Mouse (Mus musculus) heart, postnatal 14 days (tissue): ENCODE data around the gene Tatdn2. TPM values are rescaled to one million over a fixed set of nuclear protein-coding genes. Genes with fewer than 3 reads are reported as not detected.
"Not testable (repeated sequence)": the region's sequence is repeated elsewhere in the genome, so short reads cannot be mapped to it uniquely, and the experiment has no call there.

Experiments
- DNase-seq, 2 experiments: peaks; one replicate each; pipeline ENCODE4 v3.0.0; 2021 to 2022
- intact Hi-C: fragments of 180-260 bp; cut with DNase I; formaldehyde crosslinking; loops from one replicate; pipeline ENCODE4 v1.15.1; 2025
- total RNA-seq, 2 experiments: library from RNA; stranded (reverse); gene quantifications; 2 replicates each; pipeline ENCODE4 v1.2.3; 2021

Tatdn2 gene
- total RNA-seq, 2 experiments from 2014 or later: 60.0 to 63.2 TPM

DNA sequence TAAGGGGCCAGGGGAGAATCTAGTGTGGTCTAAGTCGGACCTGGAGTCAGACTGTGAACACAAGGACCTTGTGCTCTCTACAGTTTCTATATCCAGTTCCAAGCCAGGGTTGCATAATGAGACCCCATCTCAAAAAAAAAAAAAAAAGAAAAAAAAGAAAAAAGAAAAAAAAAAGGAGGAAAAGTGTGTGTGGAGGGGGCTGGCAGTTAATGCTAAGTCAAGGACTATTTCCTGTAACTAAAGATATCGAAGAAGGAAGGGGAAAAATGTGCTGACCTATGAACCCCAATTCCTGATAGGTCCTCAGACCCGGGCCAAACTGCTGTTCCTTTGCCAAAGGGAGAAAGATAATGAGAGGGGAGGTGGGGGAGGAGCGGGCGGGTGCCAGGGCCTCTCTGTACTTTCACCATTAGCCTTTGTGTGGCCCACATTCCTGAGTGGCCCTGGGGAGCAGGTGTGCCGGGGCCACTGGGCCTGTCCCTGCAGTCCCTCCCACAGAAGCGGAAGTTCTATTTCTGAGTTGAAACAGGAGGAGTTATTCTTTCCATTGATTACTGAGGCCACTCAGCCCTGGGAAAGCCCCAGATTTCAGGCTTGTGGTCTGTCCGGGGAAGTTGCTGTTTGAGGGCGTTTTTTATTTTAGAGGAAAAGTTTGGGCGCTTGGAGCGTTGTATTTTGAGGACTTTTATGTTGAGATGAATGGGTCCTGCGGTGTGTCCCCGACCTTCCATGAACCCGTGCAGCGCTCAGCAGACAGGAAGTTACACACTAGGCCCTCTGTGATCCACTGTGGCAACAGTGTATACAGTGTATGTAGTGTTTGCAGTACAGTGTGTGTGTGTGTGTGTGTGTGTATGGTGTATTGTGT is 28.3 kb upstream of the Tatdn2 start:
- intact Hi-C loops: no loop called here

DNA sequence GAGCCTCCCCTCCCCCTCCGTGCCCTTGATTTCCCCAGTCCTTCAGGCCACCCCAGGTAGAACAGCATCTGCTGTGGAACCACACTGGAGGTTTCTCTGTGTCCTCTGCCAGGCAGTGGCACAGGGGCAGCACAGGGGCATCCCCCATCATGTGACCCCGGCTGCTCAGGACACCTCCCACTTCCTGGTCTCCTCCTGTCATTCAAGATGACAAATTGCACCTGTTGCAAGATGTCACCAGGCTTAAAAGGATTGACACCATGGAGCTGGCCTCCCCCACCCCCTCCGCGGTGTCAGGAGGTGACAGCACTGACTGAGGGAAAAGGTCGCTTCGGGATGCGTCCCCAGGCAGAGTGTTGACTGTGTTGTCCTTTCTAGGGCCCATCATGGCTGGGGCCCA is 27.0 kb upstream of the Tatdn2 start:
- intact Hi-C loops: no loop called here
- DNase-seq: no peak

More for the DNA sequence above, 28.3 kb upstream of the Tatdn2 start:
- DNase-seq: peak; percentile 52 to 66

DNA sequence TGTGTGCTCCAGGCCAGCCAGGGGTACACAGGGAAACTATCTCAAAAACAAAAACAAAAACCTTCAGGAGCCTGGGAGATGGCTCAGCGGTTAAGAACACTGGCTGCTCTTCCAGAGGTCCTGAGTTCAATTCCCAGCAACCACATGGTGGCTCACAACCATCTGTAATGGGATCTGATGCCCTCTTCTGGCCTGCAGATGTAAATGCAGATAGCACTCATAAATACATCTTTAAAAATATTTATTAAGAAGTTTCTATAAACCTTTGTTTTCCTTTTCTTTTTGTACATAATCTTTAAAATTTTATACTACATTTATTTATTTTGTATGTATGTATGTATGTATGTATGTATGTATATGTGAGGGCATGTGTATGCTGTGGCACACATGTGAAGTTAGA is 24.8 kb upstream of the Tatdn2 start:
- DNase-seq, intact Hi-C loops: not testable (repeated sequence)

DNA sequence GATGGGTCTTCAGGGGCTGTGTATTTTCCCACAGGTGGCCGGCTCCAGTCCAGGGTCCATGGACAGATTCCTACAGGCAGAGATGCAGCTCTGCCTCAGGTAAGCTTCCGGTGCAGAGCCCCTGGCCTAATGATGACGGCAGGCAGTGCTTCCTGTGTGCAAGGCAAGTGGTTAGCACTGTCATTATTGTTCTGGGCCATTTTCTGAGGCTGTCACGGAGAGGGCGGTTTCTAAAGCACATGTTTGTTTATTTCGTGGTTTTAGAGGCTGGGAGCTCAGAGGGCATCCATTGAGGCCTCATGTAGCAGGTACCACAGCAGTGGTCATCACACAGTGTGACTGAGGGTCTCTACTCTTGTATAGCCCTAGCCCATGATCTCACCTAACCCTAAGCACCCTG is 23.9 kb upstream of the Tatdn2 start:
- no peak for DNase-seq
- intact Hi-C loops: no loop called here

DNA sequence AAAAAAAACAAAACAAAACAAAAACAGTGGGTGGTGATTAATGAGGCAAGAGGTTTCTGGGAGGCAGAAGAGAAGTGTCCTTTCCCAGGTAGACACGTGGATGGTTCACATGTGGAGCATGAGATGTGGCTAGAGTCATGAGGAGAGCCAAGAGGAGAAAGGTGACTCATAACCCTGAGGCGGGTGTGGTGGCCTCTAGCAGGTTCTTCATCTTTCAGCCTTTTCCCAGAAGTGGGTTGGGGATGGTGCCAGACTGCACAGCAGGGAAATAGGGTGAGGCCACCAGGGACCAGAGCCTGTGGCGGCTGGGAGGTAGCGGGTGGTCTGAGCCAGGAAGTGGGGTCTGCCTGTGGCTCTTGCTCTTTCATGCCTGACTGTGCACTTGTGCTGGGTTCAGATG is 21.6 kb upstream of the Tatdn2 start:
- intact Hi-C loops: no loop called here
- no peak for DNase-seq

DNA sequence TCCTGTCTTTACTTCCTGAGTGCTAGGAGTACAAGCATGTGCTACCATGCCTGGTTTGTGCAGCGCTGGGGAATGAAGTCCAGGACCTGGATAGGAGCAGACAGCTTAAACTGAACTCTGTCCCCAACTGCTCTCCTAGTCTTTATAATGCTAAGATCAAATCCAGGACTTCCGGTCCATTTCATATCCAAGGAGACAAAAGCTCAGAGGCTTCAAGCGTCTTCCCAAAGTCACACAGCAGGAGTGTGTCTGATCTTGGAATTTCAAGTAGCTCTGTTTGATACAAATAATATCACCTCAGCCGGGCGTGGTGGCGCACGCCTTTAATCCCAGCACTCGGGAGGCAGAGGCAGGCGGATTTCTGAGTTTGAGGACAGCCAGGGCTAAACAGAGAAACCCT is 20.9 kb upstream of the Tatdn2 start:
- intact Hi-C loops: no loop called here
- DNase-seq: no peak

DNA sequence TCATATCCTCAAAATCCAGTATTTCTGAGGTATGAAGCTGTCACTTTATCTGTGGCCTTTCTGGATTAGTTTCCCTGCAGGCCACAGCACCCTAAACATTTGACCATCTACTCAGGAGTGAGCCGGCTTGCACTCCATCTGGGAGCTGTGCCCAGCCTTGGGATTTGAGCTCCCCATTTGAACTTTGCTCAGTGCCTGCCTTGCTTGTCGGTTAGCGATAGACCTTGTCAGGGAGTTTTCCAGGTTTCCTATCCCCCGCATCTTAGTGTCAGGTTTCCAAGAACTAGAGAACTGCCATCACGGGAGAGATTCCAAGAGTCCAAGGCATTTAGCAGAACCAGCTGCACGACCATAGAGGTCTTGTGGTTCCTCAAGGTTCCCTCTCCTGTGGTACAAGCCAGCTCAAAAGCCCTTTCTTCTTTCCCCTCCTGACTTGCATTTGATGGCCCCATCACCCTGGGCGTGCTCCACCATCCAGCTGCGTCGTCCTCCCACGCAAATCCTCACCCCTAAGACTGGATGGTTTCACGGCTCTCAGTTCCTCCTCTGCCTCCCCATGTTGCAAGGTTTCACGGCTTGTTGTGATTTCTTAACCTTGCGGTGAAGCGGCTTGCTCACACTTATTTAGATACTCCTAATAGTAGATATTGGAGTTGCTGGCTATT is 19.6 kb upstream of the Tatdn2 start:
- DNase-seq: no peak
- intact Hi-C loops: no loop called here

DNA sequence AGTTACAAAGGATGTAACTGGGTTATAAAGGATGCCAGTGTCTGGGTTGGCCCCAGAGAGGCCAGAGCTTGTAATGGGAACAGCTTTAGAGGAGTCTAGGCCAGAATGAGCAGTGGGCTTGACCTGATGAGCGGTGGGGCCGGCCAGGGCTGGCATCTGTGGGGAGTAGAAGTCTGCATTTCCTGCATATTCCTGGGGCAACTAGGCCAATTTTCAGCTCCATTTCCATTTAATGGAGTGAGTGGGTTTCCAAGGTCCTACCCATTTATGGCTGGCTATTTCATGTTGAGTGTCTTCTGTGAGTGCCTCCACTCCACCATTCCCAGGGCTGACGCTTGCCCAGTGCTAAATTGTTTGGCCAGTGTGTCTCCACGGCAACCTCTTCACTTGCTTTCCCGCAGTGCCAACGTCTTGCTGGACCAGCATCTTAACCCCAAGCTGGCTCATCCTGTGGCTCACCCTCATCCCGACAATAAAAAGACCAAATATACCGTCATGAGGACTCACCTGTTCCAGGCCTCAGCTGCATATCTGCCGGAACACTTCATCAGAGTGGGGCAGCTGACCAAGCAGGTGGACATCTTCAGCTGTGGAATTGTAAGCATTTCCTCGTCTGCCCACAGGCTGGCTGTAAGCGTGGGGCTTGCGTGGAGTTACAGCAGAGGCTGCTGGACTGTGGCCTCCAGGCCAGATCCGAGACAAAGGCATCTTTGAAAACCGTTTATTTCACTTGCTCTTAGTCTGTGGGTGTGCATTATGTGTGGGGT is 18.4 kb upstream of the Tatdn2 start:
- intact Hi-C loops: no loop called here
- DNase-seq: no peak

DNA sequence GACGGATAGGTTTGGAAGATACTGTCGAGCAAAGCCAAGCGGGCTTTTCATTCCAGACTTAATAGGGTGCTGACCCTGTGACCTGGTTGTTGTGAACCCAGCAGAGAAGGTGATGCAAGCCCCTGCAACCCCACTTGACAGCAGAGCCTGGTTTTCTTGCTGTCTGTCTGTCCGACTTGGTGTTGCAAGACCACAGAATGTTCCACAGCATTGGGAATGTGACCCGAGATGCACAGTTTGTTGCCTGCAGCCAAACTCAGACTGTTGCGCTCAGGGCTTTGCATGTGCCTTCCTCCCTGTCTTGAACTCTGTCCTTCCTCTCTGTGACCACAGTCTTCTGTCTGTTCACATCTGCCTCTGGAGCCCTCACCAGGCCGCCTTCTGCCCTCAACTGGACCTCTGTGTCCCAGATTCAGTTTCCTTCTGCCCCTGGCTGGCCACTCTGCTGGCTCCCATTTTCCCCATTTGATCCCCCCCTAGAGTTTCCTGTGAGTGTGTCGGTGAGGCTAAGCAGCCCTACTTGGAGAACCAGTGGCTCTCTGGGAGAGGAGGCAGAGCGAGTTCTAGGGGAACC is 16.8 kb upstream of the Tatdn2 start:
- no peak for DNase-seq
- intact Hi-C loops: no loop called here

DNA sequence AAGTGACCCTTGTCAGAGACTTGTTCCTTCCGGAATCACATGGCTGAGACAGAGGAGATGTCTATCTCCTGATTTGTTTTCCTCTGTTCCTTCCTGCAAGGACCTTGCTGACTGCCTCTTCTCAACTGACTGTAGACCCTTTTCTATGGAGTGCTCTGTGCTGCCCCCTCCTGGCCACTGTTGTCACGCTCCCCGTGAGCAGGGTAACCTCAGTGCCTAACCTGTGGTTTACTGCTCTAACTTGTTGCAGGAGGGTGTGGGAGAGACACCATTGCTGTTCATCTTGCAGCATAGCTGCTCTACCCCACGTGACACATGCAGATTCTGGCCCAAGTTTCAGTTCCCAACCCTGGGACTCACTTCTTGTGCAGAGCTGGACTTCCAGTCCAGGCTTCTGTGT is 15.6 kb upstream of the Tatdn2 start:
- peak; percentile 84 to 91 for DNase-seq
- intact Hi-C loops: loop anchor here (1.0 kb wide), 1 partner anchor 43 kb away; the partner anchor contains the start of gene Irak2

DNA sequence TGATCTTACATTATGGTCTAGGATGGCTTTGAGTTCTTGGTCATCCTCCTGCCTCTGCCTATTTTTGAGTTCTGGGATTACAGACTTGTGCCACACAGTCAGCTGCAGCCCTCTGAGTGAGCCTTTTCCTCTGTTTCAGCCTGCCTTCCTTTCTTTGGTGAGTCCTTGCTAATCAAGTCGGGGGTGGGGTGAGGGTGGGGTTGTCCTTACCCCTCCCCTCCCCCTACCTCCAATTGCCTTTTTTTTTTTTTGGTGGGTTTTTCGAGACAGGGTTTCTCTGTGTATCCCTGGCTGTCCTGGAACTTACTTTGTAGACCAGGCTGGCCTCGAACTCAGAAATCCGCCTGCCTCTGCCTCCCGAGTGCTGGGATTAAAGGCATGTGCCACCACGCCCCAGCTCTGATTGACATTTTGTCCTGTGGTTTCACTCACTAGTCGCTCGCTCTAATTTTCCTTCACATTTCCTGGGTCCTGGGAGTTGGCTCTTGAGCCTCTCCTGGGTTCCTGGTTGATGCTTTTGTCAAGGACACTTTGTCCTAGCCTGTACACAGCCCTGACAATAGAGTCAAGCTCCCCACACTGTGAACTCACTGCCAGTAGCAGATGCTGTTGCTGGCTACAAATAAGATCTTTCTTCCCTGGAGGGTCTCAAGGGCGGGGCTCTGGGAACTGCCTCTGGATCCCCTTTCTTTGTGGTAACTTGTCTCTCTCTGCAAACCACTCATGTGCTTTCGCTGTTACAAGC is 13.6 kb upstream of the Tatdn2 start:
- intact Hi-C loops: no loop called here
- no peak for DNase-seq

DNA sequence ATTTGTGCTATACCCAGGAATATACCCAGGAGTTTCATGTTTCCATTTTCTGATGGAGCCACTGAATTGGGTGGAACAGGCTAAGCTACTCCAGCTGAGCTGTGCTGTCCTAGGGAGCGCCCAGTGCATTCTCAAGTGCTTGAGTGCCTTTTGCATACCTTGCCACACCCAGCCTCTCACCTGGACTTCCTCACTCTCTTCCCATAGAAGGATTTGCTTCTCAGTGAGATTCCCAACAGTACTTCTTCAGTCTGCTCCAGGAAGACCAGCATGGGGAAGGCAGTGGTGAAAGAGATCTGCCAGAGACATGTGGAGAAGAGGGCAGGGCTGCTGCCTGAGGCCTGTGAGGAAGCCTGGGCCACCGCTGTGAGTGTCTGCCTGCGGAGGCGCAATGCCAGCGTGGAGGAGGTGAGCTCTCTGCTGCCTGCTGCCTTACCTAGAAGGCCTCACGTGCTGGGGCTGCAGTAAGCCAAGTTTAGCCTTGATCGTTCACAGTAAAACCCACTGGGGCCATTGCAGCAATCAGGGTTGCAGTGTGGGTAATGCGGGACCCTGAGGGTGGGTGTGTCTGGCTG is 10.2 kb upstream of the Tatdn2 start:
- DNase-seq: no peak
- intact Hi-C loops: no loop called here

DNA sequence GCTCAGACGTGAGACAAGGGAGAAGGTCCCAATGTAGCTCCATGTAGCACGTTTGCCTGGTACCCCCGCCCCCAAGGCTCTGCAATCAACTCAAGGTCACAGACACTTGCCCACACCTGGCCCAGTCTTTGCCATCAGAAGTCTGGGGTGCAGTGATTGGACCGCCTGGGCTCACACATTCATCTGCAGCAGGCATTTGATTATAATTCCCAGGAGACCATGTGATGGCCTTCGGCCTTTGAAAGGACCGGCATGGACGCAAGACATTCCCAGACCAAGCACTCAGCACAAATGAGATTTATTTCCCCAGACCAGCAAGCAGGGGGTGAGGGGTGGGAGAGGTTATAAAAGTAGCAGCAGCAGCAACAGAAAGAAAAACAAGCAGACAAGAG is 6.8 kb upstream of the Tatdn2 start:
- peak in 1 of 2 experiments; percentile 15 for DNase-seq

DNA sequence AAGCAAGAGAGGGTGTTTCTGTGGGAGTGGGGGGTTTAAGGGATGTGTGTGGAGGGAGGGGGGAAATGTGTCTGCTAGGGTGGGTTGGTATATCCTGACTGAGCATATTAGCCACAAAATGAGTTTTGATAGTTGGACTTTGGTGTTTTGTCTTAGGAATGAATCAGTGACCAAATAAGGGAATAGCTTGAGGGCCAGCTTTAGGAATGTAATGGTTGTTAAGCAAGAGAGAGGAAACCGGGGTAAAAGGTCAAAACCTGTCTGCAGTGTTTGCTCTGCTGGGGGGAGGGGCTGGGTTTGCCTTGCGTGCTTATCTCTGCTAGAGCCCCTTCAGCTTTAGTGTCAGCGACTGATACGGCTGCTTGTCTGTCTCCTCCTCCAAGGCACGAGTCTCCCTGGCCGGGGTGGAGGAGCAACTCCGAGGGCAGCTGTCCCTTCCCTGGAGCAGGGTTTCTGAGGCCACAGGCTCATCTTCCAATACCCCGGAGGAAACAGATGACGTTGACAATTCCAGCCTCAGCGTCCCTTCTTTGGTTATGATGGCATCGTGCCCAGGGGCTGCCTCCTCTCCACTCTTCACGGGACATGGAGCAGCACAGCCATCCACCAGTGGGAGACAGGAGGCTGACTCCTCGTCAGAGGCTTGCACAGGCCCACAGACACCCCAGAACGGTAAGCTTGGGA is 6.3 kb upstream of the Tatdn2 start:
- peak; percentile 25 to 55 for DNase-seq
- intact Hi-C loops: no loop called here

More for the DNA sequence above, 6.8 kb upstream of the Tatdn2 start:
- intact Hi-C loops: no loop called here

DNA sequence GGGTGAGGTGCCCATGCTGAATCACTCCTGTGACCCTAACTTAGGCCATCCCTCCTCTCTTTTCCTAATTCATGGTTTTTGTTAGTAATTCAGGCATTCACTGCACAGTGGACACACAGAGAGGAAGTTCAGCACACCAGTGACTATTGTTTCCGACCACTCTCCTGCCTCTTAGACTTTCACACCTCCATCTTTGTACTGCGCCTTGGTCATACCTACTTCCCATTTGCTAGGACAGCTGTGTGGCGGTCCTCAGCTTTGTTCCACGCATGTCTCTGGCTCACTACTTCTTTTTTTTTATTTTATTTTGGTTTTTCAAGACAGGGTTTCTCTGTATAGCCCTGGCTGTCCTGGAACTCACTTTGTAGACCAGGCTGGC is 5.8 kb upstream of the Tatdn2 start:
- no peak for DNase-seq
- intact Hi-C loops: no loop called here

DNA sequence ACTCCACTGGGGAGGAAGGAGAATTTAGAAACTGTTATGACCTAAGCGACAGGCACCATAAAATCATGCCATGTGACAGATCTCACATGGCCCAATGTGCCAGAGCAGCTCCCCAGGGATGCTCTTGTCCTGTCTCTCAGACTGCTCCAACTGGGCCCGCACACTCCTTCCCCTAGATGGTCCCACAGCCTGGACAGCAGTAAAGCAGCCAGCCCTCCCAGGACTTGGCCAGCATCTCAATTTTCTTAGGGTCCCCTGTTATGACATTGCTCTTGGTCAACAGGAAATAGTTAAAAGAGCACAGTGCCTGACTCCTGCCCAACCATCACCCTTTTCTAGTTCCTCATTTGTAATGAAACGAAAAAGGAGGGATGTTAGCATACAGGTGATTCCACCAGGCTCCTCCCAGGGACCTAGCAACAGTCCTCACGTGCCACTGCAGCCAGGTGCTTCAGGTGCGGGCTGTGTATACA is 4.2 kb upstream of the Tatdn2 start:
- DNase-seq: no peak
- intact Hi-C loops: no loop called here

DNA sequence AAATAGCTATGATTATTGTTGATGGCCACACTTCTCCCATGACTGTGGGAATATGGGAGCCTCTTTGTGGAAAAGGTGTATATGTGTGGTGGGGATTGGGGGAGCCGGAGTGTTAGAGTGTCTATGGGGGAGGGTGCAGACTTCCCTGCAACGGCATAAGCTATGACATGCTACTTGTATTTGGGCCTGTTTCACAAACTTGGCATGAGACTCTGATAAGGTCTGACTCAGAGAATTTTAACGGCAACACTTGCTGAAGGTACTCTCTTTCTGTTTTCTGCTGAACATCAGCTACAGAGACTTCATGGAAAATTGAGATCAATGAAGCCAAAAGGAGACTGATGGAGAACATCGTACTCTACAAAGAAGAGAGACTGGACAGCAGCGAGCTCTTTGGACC is 3.5 kb upstream of the Tatdn2 start:
- intact Hi-C loops: no loop called here
- no peak for DNase-seq

DNA sequence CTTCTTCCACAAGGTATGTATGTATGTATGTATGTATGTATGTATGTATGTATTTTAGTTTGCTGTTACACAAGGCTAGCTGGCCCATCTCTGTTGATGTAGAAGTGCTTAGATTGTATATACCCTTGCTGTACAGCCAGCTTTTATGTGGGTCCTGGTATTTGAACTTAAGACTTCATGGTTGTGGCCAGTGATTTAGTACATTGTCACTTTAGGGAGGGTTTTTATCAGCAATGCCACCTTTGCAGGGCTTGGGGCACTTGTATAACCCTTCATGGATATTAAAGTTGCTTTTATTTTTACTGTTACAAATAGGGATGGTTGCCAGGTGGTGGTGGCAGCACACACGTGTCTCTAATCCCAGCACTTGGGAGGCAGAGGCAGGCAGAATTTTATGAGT is 1.6 kb upstream of the Tatdn2 start:
- intact Hi-C loops: no loop called here

DNA sequence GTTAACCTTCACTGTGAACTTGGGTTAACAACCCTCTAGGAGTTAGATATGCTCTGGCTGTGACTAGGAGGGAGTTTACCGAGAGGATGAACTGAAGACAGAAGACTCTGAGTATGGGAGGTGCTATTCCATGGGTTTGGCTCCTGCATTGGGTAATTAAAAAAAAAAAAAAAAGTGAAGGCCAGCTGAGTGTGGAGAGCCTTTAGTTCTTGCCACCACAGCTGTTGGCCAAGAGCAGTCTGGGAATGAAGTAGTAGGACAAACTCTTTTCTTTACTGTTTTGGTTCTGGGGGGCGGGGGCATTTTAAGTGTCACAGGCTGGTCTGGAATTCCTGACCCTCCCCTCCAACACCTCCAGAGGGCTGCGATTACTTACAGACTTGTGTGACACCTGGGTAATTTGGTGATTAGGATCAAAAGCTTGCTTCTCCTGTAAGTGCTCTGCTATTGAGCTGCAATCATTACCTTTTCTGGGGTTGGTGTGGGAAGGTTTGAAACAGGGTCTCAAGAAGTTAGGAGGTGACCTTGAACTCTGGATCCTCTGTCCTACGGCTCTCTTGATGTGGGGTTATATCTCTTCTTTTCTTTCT is 989 bp upstream of the Tatdn2 start:
- DNase-seq: peak in 1 of 2 experiments; percentile 11
- intact Hi-C loops: loop anchor here (2.0 kb wide), 1 partner anchor 57 kb away; the partner anchor contains the start of gene Irak2

More for the DNA sequence above, 1.6 kb upstream of the Tatdn2 start:
- DNase-seq: no peak
